Mouse (Mus musculus) hindbrain, embryonic 16.5 days (tissue): ENCODE measurements around the gene 1700020N01Rik. TPM values are rescaled to one million over a fixed set of nuclear protein-coding genes. Genes with fewer than 3 reads are reported as not detected.

Experiments used
- ATAC-seq: fragments of 200-750 bp; cut with Nextera tagmentation; 2 replicates; pipeline ENCODE4 v1.8.0; 2017; ENCODE audit warnings: moderate TSS enrichment, moderate library complexity
- H3K27ac ChIP-seq: fragments of 300-500 bp; sonication (generic); 2 replicates; pipeline ENCODE4 v1.5.1; 2014; ENCODE audit warnings: low read depth, mild to moderate bottlenecking, control low read depth, low read length, moderate library complexity
- H3K27me3 ChIP-seq: fragments of 300-500 bp; sonication (generic); replicated peaks from 2 replicates; pipeline ENCODE4 v1.6.1; 2014; ENCODE audit warnings: low read length; ENCODE audit not compliant: control insufficient read depth, insufficient read depth
- H3K36me3 ChIP-seq: fragments of 300-500 bp; sonication (generic); 2 replicates; pipeline ENCODE4 v1.6.1; 2014; ENCODE audit warnings: mild to moderate bottlenecking, low read length, moderate library complexity, mixed read lengths; ENCODE audit not compliant: control insufficient read depth, insufficient read depth
- H3K4me1 ChIP-seq: fragments of 300-500 bp; sonication (generic); 2 replicates; pipeline ENCODE4 v1.6.1; 2014; ENCODE audit warnings: low read depth, low read length; ENCODE audit not compliant: control insufficient read depth, insufficient read depth
- H3K4me2 ChIP-seq: fragments of 300-500 bp; sonication (generic); 2 replicates; pipeline ENCODE4 v1.6.1; 2014; ENCODE audit warnings: mild to moderate bottlenecking, low read length, control low read depth, moderate library complexity
- H3K4me3 ChIP-seq: fragments of 300-500 bp; sonication (generic); 2 replicates; pipeline ENCODE4 v1.5.1; 2014; ENCODE audit warnings: mild to moderate bottlenecking, low read length, control low read depth, moderate library complexity
- H3K9ac ChIP-seq: fragments of 300-500 bp; sonication (generic); 2 replicates; pipeline ENCODE4 v1.6.1; 2014; ENCODE audit warnings: low read depth, mild to moderate bottlenecking, control low read depth, low read length, moderate library complexity
- H3K9me3 ChIP-seq: fragments of 300-500 bp; sonication (generic); 2 replicates; pipeline ENCODE4 v1.6.1; 2014; ENCODE audit warnings: mild to moderate bottlenecking, low read length, moderate library complexity; ENCODE audit not compliant: control insufficient read depth
- WGBS: fragments of 180-500 bp; shearing (Covaris S2); extraction: QIAGEN DNeasy Blood & Tissue Kit; methylation state at CpG from one replicate; pipeline ENCODE4 v1.1.7; 2014; 5-methylcytosine and 5-hydroxymethylcytosine counted together
- polyA plus RNA-seq: library from polyadenylated mRNA; unstranded; fragments of >200 nt; fragmentation: Nextera tagmentation; extraction: Ambion mirVana; gene quantifications from 2 replicates; pipeline ENCODE4 v1.2.1, GENCODE M21; 2015

Gene 1700020N01Rik
- polyA plus RNA-seq, 1 experiment from 2014 or later: not detected

DNA sequence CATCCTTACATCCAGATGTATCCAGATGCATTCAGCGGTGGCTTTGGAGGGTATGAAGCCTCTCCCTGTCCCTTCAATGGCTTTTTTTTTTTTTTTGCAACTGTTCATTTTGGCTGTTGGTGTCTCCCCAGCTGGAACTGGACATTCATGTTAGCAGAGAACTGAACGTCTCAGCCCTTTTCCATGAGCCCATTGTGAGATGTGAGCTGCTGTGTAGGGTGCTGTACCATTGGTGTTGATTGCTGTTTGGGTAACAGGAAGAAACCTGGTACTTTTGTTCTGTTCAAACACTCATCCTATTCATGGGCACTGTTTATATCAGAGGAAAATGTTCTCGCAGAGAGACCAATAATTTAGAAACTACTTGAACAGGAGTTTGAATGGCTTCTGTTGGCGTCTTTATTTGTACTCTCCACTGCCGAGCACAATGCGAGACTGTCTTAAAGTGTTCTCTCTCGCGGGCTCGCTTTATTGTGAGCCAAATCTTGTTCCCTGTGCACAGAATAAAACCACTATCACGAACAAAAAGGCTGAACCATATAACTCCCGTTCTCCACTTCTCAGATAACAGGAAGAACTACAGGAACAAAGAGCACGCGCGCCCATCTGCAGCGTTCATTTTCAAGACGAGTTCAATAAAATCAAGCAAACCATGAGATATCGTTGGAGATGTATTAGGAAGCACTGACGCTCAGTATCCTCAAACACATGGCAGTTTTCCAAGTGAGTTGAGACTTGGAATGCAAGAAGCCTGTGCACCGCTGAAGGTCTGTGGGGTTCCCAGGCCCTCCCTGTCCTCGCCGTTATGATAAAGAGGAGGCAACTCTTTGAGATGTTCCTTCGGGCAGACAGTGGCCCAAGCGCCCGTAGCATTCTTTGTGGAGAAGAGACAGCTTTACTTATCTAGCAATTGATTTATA lies 59.7 kb downstream of the 1700020N01Rik start:
- Histone ChIP-seq H3K9me3 (0 out of 2 replicates have a peak, but pooled peaks cover 2% of the 10 kb centered on the region), H3K4me1 (no peaks in the 10 kb centered on the region), H3K4me3 (no peak overlapping the region), H3K27me3 (no peaks in the 10 kb centered on the region), H3K36me3 (no peaks in the 10 kb centered on the region), H3K27ac (no peak overlapping the region), H3K4me2 (no peak overlapping the region), H3K9ac (no peak overlapping the region)
- 0 out of 2 replicates have a peak, but pooled peaks have one; percentile 45 for ATAC-seq
- WGBS: 86% methylated on average over 24 of the region's 24 CpGs

DNA sequence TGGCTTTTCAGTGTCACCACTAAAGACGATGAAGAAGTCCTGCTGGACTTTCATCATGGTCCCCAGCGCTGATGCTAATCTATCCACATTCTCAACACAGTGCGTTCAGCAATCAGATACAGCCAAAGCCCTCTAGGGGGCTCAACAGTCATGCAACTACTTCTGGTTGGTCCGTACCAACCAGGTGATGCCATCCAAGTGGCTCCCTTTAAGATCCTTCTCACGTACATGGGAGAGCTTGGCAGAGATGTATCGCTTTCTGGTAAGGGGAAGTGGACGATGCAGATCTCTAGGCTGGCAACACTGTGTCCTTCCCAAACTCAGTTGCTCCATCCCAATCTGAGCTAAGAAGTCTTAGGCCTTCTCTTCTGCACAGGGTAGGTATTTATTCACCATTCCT lies 60.5 kb downstream of the 1700020N01Rik start:
- Histone ChIP-seq H3K9ac (no peak overlapping the region), H3K36me3 (no peaks in the 10 kb centered on the region), H3K9me3 (0 out of 2 replicates have a peak, but pooled peaks cover 2% of the 10 kb centered on the region), H3K27ac (no peak overlapping the region), H3K4me1 (no peaks in the 10 kb centered on the region), H3K4me3 (no peak overlapping the region), H3K27me3 (no peaks in the 10 kb centered on the region), H3K4me2 (no peak overlapping the region)
- WGBS: 90% methylated on average over 7 of the region's 7 CpGs
- ATAC-seq: no peak

DNA sequence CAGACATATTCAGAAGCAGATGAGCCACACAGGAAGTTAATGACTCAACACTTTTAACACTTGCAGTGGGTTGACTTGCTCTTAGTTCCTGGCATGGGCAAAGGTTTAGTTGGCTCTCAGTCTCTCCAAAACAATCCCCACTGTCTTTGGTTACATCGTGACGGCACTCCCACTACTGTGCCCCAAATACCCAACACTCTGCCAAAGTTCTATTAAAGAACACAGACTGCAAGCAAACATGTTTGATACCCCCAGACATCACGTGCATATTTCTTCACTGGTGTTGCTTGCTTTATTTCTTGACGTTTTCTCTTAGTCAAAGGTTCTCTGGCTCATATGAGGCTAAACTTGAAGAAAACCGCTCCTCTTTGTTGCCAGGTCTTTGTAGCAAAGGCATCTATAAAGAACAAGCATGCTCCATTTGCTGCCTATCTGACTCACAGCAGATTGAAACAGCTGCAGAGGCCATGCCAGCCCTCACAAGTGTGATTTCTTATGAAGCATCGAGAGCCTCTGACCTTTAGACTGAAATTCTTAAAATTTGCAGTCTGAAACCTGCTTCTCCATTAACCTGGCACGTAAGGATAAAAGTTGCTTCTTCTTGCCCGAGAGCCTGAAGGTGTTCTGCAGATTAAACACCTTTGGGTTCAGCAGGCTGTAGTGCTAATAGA lies 66.8 kb downstream of the 1700020N01Rik start:
- no peak overlapping the region for H3K4me2 ChIP-seq
- 84% methylated on average over 8 of the region's 8 CpGs for WGBS
- no peak overlapping the region for H3K4me3 ChIP-seq
- H3K9me3 ChIP-seq: no peaks in the 10 kb centered on the region
- no peak overlapping the region for H3K9ac ChIP-seq
- no peaks in the 10 kb centered on the region for H3K27me3 ChIP-seq
- H3K36me3 ChIP-seq: no peaks in the 10 kb centered on the region
- H3K4me1 ChIP-seq: no peaks in the 10 kb centered on the region
- ATAC-seq: no peak
- no peak overlapping the region for H3K27ac ChIP-seq

DNA sequence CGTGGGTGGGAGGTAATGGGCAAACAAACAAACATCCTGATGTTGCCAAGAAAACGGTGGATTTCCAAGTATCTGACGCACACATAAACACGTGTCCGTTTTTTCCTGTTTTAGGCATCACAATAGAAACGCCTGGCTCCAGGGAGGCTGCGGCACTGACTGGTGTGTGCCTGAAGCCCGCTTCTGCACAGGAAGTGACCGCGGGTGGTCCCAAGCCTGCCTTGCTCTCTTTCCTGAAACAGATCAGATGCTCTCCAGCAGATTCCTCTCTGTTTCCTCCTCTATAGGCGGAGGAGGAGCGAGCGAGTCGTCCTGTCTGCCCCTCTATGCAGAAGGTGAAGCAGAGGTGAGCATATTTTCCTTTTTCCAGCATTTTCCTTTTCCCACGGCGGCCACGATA lies 76.0 kb downstream of the 1700020N01Rik start:
- Histone ChIP-seq H3K36me3 (no peaks in the 10 kb centered on the region), H3K27ac (no peak overlapping the region), H3K27me3 (no peaks in the 10 kb centered on the region), H3K9me3 (no peaks in the 10 kb centered on the region), H3K4me1 (no peaks in the 10 kb centered on the region), H3K4me3 (no peak overlapping the region), H3K9ac (no peak overlapping the region), H3K4me2 (peak overlapping the region; percentile 11; the same call in 1 of the 2 replicates)
- ATAC-seq: no peak
- 58% methylated on average over 17 of the region's 17 CpGs for WGBS

DNA sequence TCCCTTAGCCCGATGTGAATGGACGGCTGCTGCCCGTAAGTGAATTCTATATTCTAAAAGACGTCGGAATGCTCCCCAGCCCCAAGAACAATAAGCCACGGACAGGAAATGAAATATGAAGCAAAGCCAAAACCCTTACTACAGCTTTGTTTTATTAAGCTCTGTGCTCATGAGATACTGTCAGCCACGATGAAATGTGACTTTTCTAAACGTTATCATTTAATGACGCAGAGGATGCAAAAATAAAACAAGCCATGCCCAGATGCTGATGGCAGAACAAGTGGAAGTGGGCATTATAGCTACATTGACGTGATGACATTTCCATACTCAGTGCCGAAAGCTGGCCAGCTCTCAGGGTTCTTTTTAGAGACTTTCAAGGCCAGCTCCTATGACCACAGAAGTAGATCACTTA lies 76.8 kb downstream of the 1700020N01Rik start:
- Histone ChIP-seq H3K36me3 (no peaks in the 10 kb centered on the region), H3K27ac (no peak overlapping the region), H3K4me2 (no peak overlapping the region), H3K4me3 (no peak overlapping the region), H3K4me1 (no peaks in the 10 kb centered on the region), H3K9ac (no peak overlapping the region), H3K9me3 (no peaks in the 10 kb centered on the region), H3K27me3 (no peaks in the 10 kb centered on the region)
- no peak for ATAC-seq
- WGBS: 65% methylated on average over 11 of the region's 11 CpGs

DNA sequence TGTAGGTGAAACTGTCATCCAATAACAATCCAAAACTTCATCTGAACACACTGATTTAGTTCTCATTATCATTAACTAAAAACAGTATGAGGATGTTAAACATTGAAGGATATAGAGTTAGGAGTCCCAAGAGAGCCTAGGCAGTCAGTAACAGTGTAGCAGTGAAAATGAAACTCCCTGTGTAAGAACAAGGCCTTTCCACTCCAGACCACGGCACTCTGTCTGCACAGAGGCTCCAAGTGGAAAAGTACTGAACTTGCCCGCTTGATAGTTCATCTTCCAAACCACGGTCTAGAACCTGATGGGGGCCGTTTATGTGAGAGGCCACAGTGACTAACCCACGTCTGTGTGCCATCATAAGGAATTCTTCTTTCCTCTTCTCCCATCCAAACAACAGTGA lies 77.2 kb downstream of the 1700020N01Rik start:
- ATAC-seq: no peak
- Histone ChIP-seq H3K9ac (no peak overlapping the region), H3K4me3 (no peak overlapping the region), H3K36me3 (no peaks in the 10 kb centered on the region), H3K4me2 (no peak overlapping the region), H3K9me3 (no peaks in the 10 kb centered on the region), H3K27me3 (no peaks in the 10 kb centered on the region), H3K27ac (no peak overlapping the region), H3K4me1 (no peaks in the 10 kb centered on the region)
- 86% methylated on average over 5 of the region's 5 CpGs for WGBS

Other genes with a start within 250 kb of the 1700020N01Rik start
- gene Aldh8a1, start 215.9 kb upstream of the 1700020N01Rik start, polyA plus RNA-seq: 0.15 TPM in 1 of 2 replicates, not detected in the other